Mouse (Mus musculus) MEL (cell line): Measurements from ENCODE around the gene Rgs21.

Experiments
- EP300 ChIP-seq, 2 experiments: IDR thresholded peaks; 2 replicates each; pipeline ENCODE4 v1.6.1; 2011; ENCODE audit warnings: improper control_type of control experiment in 2 of 2, low read length in 2 of 2, low read depth in 1 of 2, mild to moderate bottlenecking in 1 of 2
- ETS1 ChIP-seq: IDR thresholded peaks from 2 replicates; pipeline ENCODE4 v1.6.1; 2012; ENCODE audit warnings: low read depth, mild to moderate bottlenecking, inconsistent platforms, low read length, improper control_type of control experiment, moderate library complexity
- UBTF ChIP-seq: IDR thresholded peaks from 2 replicates; pipeline ENCODE4 v1.6.1; 2012; ENCODE audit warnings: low read depth, mild to moderate bottlenecking, inconsistent platforms, low read length, improper control_type of control experiment, moderate library complexity, borderline replicate concordance; ENCODE audit not compliant: insufficient read depth
- ZC3H11A ChIP-seq: IDR thresholded peaks from 2 replicates; pipeline ENCODE4 v1.6.1; 2012; ENCODE audit warnings: low read depth, mild to moderate bottlenecking, inconsistent platforms, low read length, improper control_type of control experiment

GRCm38 (mm10) chr1:144544497-144544961 is 22.9 kb downstream of the Rgs21 start:
- no peak for TF ChIP-seq UBTF
- no peak for TF ChIP-seq ZC3H11A
- TF ChIP-seq EP300 (IDR thresholded peaks at IDR 0.05; ENCODE audit: low read depth in 1 of 2, low read length in 2 of 2), result no peak
- TF ChIP-seq ETS1, result no peak
